Mouse (Mus musculus) spleen, adult 2 months (tissue): ENCODE data around the gene Stx8. TPM values are rescaled to one million over a fixed set of nuclear protein-coding genes. Genes with fewer than 3 reads are reported as not detected.

Experiments
- DNase-seq, 2 experiments: peaks; one replicate each; pipeline versions ENCODE4 v3.0.0 to v3.0.0-alpha.2; 2012 to 2021; ENCODE audit warnings: low spot score in 2 of 2, low read depth in 1 of 2
- H3K27ac ChIP-seq: fragments of 200-500 bp; 2 replicates; pipeline ENCODE4 v1.5.1; 2012; ENCODE audit warnings: low read length, inconsistent platforms; ENCODE audit not compliant: insufficient read depth
- H3K27me3 ChIP-seq: fragments of 200-500 bp; 2 replicates; pipeline ENCODE4 v1.6.1; 2012; ENCODE audit warnings: mild to moderate bottlenecking, moderate library complexity, low read length, inconsistent platforms; ENCODE audit not compliant: control insufficient read depth, insufficient read depth
- H3K36me3 ChIP-seq: fragments of 200-500 bp; 2 replicates; pipeline ENCODE4 v1.6.1; 2012; ENCODE audit warnings: mild to moderate bottlenecking, low read length, inconsistent platforms; ENCODE audit not compliant: control insufficient read depth, insufficient read depth
- H3K4me1 ChIP-seq: fragments of 200-500 bp; 2 replicates; pipeline ENCODE4 v1.6.1; 2011; ENCODE audit warnings: inconsistent platforms; ENCODE audit not compliant: control insufficient read depth, insufficient read depth, insufficient read length
- H3K4me3 ChIP-seq: fragments of 200-500 bp; 2 replicates; pipeline ENCODE4 v1.5.1; 2011; ENCODE audit warnings: mild to moderate bottlenecking, inconsistent platforms; ENCODE audit not compliant: insufficient read depth, insufficient read length; ENCODE audit errors: extremely low read depth
- CTCF ChIP-seq: fragments of 200-500 bp; IDR thresholded peaks from 2 replicates; pipeline ENCODE4 v1.5.1; 2011; ENCODE audit warnings: mild to moderate bottlenecking, inconsistent platforms; ENCODE audit not compliant: insufficient read depth, insufficient read length, insufficient replicate concordance; ENCODE audit errors: extremely low read depth
- POLR2A ChIP-seq: fragments of 200-500 bp; IDR thresholded peaks from 2 replicates; pipeline ENCODE4 v1.6.1; 2011; ENCODE audit warnings: low read depth, low read length, inconsistent platforms
- WGBS: fragments of 180-500 bp; shearing (Covaris S2); methylation state at CpG from one replicate; pipeline ENCODE4 v1.1.7; 2018; 5-methylcytosine and 5-hydroxymethylcytosine counted together
- polyA plus RNA-seq: library from polyadenylated mRNA; depleted of rRNA; stranded (reverse); fragments of >200 nt; gene quantifications from 2 replicates; pipeline ENCODE4 v1.2.3, GENCODE M21; 2012

Stx8 gene
- polyA plus RNA-seq, 1 experiment, result 3.2 TPM

DNA sequence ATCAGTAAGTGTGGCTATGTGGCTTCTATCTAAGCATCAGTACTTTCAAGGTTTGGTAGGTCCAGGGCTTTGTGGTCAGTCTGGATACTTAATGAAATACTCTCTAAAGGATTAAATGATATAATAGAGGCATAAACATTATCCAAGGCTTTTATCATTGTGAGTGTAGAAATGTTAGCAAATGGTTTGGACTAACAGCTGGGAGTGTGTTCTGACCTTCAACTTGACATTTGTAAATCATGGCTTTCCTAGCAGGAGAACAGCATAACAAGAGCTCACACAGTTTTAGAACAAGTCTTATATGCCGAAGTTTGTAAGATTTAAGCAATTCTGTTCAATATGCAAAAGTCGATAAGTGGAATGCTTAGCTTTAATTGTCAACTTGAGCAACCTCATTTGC, 113.8 kb downstream of the Stx8 start:
- Histone ChIP-seq H3K4me1 (no peaks in the 10 kb centered on the region; the same call in 1 of the 2 replicates), H3K36me3 (no peaks in the 10 kb centered on the region), H3K27me3 (no peaks in the 10 kb centered on the region), H3K27ac (no peak overlapping the region), H3K4me3 (no peak overlapping the region)
- 88% methylated on average over 2 of the region's 2 CpGs for WGBS
- TF ChIP-seq CTCF (no peak), POLR2A (no peak)
- no peak for DNase-seq

DNA sequence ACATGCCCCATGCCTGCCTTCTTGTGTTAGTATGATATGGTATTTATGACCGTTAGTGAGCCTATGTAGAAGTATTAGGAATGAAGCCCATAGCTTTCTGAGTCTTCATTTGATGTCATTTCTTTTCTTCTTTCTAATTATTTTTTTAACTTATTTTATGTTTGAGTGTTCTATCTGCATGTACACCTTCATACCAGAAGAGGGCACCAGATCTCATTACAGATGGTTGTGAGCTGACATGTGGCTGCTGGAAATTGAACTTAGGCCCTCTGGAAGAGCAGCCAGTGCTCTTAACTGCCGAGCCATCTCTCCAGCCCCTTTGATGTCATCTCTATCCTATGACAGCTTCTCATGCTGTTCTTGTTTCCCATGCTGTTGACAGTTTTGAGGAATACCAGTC, 115.0 kb downstream of the Stx8 start:
- no peak for TF ChIP-seq POLR2A
- Histone ChIP-seq H3K4me3 (no peak overlapping the region), H3K27me3 (no peaks in the 10 kb centered on the region), H3K36me3 (no peaks in the 10 kb centered on the region), H3K27ac (no peak overlapping the region), H3K4me1 (no peaks in the 10 kb centered on the region; the same call in 1 of the 2 replicates)
- DNase-seq, result no peak
- 83% methylated on average over 2 of the region's 2 CpGs for WGBS

DNA sequence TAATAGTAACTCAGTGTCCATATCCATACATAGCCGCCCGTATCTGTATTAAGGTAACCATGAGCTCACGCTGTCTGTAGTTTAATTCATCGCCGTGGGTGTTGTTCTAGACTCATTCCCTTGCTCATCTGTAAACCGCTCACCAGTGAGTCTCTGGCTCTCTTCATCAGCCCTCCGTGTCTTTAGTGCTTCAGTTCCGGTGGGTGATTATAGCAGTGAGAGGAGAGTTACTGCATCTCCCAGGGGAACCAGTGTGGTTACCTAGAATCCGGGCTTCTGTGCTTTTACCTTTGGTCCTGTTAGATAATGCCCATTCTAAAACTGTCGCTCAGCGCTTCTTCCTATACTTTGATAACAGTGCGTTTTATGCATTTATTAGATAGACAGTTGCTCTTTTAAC, 116.8 kb downstream of the Stx8 start:
- Histone ChIP-seq H3K27ac (no peak overlapping the region), H3K4me1 (no peaks in the 10 kb centered on the region; the same call in 1 of the 2 replicates), H3K27me3 (no peaks in the 10 kb centered on the region), H3K36me3 (no peaks in the 10 kb centered on the region; the same call in 1 of the 2 replicates), H3K4me3 (no peak overlapping the region)
- 51% methylated on average over 12 of the region's 12 CpGs for WGBS
- DNase-seq, result peak; percentile 8 to 24
- TF ChIP-seq CTCF, result no peak
- no peak for TF ChIP-seq POLR2A

DNA sequence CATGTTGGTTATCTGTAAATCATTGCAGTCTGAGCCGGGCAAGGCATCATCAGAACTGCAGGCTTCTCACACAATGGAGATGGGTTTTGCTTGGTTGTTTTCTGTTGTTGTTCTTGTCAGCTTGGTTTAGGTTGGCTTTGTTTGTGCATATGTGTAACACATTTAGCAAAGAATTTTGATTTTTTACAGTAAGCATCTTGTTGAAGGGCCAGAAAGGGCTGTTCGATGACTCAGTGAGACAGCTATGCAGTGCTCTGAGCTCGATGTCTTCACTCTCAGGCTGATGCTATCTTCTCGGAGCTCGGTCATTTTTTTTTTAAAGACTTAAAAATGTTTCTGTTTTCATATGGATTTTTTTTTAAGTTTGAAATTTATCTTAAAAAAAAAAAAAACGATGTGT, 117.6 kb downstream of the Stx8 start:
- DNase-seq, result no peak
- 92% methylated on average over 6 of the region's 6 CpGs for WGBS
- Histone ChIP-seq H3K27me3 (no peaks in the 10 kb centered on the region), H3K27ac (no peak overlapping the region), H3K4me3 (no peak overlapping the region), H3K4me1 (no peaks in the 10 kb centered on the region; the same call in 1 of the 2 replicates), H3K36me3 (no peaks in the 10 kb centered on the region; the same call in 1 of the 2 replicates)
- no peak for TF ChIP-seq CTCF
- no peak for TF ChIP-seq POLR2A

DNA sequence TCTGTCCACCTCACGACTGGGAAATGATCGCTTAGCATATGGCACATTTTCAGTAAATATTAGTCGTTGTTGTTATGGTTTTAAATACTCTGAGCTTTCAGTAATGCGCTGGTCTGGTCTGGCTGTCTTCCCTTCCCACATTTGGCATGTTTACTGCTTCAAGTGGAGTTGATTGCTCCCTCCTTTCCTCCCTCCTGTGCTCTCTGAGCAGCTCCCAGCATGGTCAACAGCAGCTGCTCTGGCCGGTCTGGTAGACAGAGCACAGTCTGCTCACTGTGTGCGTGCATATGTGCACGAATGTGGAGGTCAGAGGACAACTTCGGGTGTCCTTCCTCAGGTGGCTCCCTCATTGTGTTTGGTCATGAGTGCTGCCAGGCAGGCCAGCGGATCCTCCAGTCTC, 120.2 kb downstream of the Stx8 start:
- Histone ChIP-seq H3K27me3 (no peaks in the 10 kb centered on the region), H3K4me3 (no peak overlapping the region), H3K4me1 (no peaks in the 10 kb centered on the region; the same call in 1 of the 2 replicates), H3K27ac (no peak overlapping the region), H3K36me3 (no peaks in the 10 kb centered on the region; the same call in 1 of the 2 replicates)
- no peak for TF ChIP-seq POLR2A
- no peak for TF ChIP-seq CTCF
- 92% methylated on average over 9 of the region's 9 CpGs for WGBS
- no peak for DNase-seq

DNA sequence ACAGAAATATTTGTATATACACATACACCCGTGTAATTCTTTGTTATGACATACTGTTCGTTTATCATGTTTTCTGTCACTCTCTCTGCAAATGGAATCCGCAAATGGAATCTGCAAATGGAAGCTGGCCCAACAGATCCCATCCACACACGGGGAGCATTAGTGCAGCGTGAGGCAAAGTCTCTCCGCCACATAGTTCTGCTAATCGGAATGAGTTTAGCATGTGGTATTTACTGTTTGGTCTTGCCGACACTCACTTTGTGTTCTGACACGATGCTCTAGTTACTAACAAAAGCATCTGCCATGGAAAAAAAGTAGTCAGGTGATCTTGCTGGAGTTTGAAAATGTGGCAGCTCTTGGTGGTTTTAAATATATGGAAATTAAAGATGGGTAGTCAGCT, 123.4 kb downstream of the Stx8 start:
- DNase-seq, result no peak
- no peak overlapping the region for H3K27ac ChIP-seq
- no peaks in the 10 kb centered on the region; the same call in 1 of the 2 replicates for H3K36me3 ChIP-seq
- TF ChIP-seq CTCF (no peak), POLR2A (no peak)
- no peaks in the 10 kb centered on the region for H3K27me3 ChIP-seq
- H3K4me1 ChIP-seq, result no peaks in the 10 kb centered on the region
- no peak overlapping the region for H3K4me3 ChIP-seq
- WGBS, result 90% methylated on average over 9 of the region's 9 CpGs

DNA sequence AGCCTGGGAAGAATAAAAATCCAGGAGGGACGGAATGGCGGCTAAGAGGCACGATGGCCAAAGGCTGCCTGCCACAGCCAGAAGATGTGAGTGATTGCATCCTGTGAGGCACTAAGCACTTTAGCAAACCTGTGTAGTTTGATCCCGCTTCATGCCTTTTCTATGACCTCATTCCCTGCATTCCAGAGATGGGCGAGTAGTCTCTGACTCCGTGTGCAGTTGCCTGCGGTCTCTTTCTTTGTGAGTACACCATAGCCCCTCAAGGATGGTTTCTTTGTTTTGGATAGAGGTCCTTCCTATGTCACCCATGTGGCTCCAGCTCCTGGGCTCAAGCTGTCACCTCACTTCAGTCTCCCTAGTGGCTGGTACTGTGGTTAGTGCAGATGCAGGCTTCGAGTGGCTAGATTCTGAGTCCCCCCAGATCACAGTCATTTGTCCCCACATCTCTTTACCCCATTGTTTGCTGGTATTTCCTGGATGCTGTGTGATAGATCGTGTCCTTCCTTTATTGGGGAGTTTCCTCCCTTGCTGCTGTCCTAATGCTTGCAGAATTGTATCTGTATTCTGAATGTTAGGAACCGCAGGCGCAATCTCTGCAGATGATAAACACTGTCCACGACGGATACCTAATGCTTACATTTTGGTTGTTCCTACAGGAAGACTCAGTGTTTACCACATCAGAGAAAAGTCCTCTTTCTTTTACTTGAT, 124.0 kb downstream of the Stx8 start:
- no peaks in the 10 kb centered on the region for H3K27me3 ChIP-seq
- H3K4me1 ChIP-seq, result no peaks in the 10 kb centered on the region
- 82% methylated on average over 13 of the region's 13 CpGs for WGBS
- TF ChIP-seq CTCF (no peak), POLR2A (no peak)
- H3K36me3 ChIP-seq, result no peaks in the 10 kb centered on the region; the same call in 1 of the 2 replicates
- no peak overlapping the region for H3K27ac ChIP-seq
- DNase-seq, result no peak
- no peak overlapping the region for H3K4me3 ChIP-seq
